Mouse (Mus musculus) spleen, postnatal 14 days (tissue): ENCODE measurements around the gene Man1c1.

Experiments used
- DNase-seq, 2 experiments: peaks; one replicate each; pipeline ENCODE4 v3.0.0; 2021 to 2022; ENCODE audit warnings: low spot score in 2 of 2

Man1c1 gene

DNA sequence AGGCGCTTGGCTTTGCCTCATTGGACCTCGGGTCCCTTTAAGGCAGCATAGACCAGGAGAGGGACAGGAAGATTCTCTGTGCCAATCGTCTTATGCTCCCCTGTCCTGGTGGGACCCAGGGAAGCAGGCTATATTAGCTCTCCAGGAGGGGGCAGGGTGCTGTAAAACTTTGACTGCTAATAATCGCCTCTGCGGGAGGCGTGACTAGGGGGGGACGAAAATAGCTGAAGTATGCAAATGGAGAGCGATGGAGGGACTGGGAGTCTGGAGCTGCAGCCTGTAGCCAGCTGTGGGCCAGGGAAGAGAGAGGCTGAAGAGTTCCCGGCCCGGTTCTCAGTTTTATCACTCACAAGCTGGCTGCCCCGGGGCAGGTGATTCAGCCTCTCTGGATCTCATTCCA lies 124.9 kb downstream of the Man1c1 start:
- DNase-seq, result no peak

DNA sequence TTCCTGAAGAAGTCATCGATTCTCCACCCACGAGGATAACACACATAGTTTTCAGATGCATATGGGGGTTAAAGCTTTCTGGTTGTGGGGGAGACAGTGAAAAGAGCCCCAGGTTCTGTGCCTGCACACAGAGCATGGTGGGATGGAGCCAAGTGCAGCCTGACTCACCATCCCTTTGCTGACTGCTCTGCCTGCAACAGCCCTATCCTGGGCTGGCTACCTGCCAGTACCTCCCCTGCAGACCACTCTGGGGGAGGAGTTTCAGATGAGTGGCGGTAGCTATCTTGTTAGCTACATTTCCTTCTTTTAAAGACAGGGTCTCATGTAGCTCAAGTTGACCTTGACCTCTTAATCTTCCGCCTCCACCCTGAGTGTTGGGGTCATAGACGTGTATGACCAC lies 125.7 kb downstream of the Man1c1 start:
- no peak for DNase-seq

DNA sequence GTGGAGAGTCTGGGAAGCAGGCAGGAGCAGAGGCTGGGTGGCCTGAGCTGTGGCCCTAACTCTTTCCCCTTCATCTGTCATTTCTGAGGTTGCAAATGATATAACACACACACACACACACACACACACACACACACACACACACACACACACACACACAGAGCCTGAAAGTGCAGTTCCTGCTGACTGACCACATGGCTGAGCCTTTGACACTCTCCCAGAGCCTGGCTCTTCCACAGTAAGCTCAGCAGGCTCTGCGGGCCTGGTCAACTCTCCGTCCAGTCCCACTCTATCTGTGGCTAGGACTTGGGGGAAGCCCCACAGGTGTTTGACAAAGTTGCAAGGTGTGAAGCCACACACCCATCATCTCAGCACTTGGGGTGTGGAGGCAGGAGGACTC lies 126.8 kb downstream of the Man1c1 start:
- no peak for DNase-seq

DNA sequence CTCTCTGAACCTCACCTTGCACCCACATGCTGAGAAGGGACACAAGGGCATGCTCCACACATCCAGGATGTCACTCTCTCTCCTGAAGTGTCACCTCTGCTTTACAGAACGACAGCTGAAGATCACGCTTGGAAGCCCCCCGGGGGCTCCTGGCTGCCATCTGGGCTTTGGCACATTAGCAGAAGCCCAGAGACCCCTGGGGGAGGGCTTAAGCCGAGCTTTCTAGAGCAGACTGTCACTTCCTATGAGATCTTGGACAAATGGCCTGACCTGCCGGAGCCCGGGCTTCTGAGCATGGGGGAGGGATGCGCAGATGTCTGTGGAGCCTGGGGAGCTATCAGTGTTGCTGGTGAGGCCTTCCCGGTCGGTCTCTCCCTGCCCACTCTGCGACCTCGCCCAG lies 128.6 kb downstream of the Man1c1 start:
- no peak for DNase-seq

DNA sequence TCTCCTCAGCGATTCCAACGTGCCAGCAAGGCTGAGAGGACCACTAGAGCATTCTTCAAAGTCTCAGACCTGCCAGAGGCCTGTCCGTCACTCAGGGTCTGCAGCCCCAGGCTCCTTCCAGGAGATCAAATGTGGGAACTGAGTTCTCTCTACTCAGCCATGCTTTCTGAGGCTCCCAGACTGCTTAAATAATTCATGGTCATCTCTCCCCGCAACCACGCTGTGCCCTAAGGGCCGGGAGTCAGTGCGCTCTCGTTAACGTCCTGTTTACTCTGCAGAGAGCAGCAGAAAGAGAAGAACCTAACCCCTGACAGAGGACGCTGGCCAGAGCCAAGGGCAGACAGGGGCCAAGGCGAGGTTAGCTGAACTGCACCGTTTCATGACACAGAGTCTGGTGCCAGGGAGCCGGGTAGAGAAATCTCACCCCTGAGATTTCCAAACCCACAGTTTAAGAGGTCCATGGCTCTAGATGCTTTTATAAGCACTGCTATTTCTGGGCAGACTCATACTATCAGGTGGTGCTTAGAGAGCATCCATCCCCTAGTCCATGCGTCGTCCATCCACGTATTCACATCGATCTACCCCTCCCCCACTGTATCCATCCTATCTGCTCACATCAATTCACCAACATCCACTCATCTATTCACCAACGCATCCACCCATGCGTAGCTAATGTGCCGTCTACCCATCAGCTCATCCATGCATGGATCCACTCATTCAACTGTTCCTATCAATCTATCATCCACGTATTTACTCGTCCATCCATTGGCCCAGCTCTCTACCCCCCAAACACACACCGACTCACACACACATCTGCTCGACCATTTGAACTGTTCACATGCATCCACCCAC lies 131.4 kb downstream of the Man1c1 start:
- no peak for DNase-seq

DNA sequence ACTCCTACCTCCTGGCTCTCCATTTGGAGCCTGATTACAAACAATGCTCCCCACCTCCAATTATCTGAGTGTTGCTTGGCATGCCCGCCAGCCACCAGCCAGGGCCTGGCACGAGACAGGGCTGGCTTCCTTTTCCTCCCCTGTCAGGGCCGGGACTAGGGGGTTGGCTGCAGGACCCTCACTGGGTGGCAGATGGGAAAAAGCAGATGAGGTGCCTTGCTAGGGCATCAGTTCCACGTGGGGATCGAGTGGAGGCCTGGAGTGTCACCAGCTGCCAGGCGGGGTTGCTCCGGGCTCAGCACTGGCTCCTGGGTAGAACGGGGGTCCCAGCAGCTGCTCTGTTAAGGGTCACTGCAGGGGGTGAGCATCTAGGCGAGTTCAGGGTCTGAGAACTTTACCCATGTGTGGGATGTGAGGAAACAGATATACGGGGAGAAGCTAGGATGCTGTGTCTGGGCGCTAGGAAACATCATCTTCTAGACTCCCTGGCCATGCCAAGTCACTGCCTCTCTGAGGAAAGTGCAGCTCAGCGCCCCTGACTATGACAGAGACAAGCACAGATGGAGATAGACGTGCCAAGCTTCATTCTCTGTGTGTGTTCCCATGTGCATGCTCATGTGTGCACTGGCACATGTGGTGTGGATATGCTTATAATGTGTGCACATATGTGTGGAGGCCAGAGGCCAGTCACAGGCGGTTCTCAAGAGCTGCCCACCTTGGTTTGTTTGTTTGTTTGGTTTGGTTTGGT lies 133.2 kb downstream of the Man1c1 start:
- no peak for DNase-seq

DNA sequence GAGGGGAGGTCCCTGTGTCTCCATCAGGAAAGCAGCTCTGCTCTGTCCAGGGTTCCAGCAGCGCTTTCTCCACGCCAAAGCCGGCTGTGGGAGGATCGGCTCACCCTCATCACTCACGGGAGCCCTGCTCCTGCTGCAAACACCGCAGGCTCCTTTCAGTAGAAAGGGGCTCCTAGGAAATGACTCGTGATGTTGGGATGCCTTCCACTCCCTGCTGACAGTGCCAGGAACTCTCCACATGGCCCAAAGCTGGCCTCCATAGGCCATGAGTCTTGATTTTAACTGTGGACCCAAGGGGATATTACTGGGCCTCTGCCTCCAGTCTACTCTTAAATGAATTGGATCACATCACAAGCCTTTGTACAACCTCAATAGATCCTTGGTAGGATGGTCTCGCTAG lies 134.3 kb downstream of the Man1c1 start:
- DNase-seq, result no peak

DNA sequence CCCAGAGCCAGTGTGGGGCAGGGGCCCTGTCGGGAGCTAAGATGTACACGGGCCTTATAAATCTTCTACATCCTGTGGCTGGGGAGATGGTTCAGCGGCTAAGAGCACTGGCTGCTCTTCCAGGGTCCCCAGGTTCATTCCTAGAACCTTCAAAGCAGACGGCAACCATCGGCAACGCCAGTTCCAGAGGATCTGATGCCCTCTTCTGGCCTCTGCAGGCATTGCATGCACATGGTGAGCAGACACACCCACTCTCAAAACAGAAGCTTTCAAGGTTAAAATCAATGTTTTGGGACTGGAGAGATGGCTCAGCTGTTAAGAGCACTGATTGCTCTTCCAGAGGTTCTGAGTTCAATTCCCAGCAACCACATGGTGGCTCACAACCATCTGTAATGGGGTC lies 134.9 kb downstream of the Man1c1 start:
- no peak for DNase-seq

DNA sequence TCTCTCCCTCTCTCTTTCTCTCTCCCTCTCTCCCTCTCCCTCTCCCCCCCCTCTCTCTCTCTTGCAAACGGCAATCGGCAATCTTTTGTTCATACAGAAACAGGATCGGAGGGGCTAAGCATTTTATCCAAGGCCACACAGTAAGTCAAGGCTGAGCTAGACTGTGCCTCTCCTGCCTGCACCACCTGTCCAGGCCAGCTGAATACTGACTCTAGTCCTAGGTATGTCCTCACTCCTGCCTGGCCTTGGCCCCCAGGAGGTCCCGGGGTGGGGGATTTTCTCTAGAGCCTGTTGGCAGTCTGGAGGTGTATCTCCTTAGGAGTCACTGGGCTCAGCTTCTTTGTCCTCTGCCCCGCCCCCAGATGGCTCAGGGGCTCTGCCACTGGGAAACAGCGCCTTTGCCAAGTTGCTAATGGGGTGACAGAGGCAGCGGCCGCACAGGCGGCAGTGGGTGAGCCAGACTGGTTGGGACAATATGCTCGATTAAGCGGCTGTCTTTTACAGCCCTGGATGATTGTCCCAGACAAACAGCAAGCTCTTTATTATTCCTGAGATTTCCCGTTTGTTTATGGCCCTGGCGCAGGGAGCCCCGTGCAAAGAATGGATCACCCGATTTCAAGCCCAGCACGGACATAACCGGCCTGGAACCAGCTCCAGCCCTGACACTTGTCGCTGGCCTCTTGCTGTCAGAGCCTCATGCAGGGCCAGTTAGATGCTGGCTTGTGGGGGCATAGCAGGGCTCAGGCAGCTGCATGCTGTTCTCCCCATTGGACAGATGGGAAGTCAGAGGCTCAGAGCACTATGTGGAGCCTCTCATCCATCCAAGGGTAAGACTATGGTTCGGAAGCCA lies 136.5 kb downstream of the Man1c1 start:
- DNase-seq, result no peak

DNA sequence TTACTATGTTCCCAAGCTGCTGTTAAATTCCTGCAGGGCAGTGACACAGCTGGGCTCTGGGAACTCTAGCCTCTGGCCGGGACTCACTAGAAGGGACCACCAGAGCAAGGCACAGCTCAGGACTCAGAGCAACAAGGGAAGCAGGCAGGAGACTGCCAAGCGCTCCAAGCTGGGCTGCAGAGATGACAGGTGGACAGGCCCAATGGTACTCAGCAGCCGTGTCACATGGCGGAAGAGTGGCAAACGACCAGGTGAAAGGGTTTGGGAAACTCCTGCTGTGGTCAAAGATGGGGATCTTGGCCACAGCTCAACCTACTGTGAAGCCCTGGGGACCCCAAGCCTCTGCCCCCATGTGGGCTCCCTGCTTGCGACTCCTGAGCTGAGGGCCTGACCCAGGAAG lies 140.0 kb downstream of the Man1c1 start:
- no peak for DNase-seq

DNA sequence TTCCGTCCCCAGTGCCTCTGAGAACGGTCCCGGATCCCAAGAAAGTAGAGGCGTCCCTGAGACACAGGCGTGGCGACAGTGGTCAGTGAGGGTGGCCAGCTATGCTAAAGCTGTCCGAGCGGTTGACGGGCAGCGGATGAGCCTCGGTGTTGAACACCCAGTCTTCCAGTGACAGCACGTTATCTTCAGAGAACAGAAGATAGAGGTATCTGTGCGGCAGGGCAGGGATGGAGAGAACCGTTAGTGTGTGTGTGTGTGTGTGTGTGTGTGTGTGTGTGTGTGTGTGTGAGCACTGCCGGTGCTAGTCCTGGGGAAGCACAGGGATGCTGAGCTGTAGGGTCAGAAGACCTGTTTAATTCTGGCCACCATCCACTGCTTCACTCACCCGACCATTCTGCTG lies 140.5 kb downstream of the Man1c1 start:
- no peak for DNase-seq

DNA sequence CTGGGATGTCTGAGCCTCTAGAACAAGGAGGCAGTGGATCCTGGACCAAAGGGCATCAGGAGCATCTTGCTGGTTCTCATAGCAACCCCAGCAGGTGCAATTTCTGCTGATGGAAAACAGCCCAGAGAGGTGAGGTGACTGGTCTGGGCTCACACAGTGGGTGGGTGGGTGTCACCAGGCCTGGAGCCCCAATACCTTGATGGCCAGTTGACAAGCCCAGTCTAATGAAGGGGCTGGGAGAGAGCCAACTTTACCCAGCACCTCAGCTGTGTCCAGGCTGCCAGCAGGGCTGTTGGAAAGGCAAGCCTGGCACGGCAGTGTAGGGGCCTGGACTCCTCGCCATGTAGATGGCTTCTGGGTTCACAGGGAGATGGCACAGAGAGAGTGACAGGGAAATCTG lies 142.1 kb downstream of the Man1c1 start:
- no peak for DNase-seq

DNA sequence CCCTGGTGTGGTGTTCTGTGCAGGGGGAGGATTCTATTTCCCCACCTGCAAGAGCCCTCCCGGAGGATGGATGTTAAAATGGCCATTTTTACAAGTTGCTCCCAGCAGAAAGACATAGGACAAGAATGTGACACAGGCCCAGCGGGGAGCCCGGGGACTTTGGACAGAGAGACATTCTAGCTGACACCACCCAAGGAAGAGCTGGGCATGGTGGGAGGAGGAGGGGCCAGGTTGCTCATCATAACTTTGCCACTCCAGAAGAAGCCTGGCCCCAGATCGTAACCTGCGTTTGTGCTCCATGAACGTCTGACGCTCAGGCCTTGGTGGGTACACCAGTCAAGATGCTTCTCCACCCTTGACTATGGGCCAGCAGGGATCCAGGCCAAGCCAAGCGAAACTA lies 143.4 kb downstream of the Man1c1 start:
- DNase-seq, result no peak

DNA sequence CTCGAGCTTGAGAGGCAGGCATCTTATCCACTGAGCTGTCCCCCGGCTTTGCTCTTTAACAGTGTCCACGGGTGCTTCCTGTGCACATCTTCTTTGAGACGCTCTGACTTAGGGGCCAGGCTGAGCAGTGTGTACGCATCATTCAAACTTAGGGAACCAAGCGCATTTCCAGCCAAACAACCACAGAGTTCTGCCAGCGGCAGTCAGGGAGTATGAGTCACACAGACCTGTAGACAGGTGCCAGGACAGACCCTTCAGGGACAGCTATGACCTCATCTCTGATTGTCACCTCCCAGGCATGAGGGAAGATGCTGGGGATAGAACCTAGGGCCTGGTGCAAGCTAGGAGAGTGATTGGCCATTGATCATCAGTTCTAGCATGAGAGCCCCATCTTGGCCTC lies 144.9 kb downstream of the Man1c1 start:
- DNase-seq, result no peak

DNA sequence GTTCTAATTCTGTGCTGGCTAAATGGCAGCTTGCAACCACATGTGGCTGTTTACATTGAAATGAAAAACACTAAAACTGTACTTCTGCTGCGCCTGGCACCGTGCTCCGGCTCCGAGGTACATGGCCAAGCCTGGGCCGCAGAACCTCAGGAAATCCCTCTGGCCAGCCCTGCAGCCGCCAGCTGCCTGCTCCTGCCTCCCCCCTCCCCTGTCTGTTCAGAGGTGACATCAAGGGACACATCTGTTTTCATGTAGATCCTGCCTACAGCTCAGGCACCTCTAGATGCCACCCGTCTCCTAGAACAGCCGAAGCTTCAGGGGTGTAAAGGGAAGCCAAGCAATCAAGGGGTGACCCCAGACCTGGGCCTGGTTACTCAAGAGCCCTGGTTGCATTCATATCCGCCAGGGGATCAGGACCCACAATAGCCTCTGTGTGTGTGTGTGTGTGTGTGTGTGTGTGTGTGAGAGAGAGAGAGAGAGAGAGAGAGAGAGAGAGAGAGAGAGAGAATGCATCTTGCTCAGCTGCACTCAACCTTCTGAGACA lies 145.4 kb downstream of the Man1c1 start:
- DNase-seq, result no peak

DNA sequence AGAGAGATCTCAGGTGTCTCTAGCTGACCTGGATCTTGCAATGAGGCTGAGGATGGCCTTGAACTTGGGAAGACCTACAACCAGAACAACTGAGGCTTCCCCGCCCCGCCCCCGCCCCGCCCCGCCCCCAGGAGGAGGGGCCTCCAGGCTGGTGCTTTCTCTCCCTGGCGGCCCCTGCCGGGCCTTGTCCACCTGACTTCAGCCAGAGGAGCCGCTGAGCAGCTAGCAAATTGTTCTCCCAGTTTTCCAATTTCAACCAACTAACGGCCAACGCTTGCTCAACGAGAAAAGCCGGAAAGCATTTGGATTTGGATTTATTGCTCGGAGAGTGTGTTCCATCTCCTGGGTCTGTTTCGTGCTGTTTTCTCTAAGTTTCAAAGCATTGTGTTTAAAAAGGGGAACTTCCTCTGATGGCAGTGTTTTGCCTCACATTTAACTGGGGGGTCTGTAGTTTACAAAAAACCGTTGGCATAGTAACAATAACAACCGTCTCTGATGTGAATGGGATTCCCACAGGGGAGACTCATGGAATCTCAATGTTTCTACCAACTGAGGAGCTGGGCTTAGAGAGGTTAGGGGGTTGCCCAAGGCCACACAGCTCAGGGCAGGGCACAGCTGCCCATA lies 146.4 kb downstream of the Man1c1 start:
- DNase-seq, result no peak

DNA sequence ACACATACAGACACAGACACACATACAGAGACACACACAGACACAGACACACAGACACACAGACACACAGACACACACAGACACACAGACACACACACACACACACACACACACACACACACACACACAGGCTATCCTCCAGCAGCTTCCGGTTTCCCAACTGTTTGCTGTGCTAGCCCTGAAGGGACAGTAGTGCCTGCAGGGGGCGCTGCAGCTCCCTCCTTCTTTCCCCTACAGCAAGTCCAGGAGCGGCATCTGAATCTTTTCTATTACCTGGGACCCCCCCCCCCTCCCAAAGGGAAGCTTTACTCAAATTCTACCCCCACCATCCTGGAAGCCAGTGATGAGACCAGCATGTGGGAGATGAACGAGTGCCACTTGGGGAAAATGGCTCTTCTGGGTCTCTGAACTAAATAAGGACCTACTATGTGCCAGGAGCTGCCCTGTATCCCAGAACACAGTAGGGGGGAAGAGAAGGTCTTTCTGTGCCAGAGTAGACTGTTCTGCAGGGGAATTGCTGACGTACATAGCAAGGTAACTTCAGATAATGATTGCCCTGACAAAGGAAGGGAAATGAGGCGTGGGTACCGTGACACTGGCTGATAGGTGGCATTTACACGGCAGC lies 148.0 kb downstream of the Man1c1 start:
- no peak for DNase-seq

DNA sequence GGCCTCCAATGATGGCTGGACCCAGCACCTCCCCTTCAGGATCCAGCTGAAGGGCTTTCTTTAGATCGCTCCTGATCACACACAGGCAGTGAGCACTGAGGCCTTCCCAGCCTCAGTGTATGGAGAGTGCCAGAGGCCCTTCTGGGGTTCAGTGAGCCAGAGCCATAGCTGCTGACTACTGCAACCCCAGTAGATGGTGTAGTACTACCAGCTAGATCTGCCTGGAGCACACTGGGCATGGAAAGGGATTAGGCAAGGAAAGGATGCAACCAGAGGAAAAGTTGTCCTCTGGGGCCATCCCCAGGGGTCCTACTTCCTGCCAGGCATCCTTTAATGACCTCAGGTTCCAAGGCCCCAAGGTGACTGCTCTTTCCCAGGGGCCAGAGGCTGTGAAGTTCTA lies 150.5 kb downstream of the Man1c1 start:
- DNase-seq, result no peak

DNA sequence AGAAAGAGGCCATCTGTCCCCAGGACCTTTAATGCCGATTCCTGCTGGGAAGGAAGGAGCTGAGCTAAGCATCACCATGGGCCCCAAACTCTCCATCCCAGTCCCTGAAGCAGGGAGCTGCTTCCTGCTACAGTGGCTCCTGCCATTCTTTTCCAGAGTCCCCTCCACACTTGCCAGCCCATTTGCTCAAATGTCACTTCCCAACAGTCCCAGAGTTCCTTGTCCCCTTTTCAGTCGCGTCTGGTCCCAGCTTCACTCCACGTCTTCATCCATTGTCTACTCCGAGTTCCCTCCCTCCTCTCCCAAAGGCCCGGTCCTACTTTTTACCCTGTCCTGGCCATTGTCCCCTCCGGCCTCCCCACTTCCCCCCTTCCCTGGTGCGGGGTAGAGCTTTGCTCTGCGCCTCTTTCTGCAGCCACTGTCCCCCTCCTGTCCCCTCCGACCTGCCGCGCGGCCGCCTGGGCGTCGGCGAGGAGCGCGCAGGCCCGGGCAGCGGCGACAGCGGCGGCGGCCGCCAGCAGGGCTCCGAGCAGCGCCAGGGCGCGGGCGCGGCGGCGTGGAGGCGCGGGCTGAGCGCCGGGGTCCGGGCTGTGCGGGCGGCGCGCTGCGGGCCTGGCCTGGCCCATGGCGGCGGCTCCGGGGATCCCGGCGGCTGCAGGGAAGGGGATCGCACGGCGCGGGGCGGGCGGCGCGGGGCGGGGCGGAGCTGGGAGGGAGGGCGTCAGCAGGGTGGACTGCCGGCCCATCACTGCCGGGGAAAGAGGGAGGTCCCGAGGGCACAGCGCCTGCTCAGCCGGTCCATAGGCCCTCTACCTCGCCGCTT lies 152.4 kb downstream of the Man1c1 start, which contains the start of gene Selenon:
Selenon (minus strand) TSS at position 673 of the 823 bp plus-strand sequence.
- no peak for DNase-seq

DNA sequence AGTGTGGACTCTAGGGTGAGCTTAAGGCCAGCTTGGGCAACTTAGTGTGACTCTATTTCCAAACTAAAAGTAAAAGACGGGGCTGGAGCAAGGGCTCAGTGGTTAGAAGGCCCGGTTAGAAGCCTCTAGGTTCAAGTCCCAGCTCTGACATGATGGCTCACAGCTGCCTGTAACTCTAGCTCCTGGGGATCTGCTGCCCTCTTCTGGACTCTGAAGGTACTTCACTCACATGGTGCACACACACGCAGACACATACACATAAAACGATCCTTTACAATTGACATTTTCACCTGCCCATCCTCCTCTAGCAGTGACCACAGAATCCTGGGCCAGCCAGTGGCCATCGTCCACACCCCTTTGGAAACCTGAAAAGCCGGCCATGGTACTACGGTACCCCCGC lies 154.2 kb downstream of the Man1c1 start:
- no peak for DNase-seq
